Mouse (Mus musculus) adrenal gland, postnatal 4 days (tissue): ENCODE results near the gene Gm10024. TPM values are rescaled to one million over a fixed set of nuclear protein-coding genes. Genes with fewer than 3 reads are reported as not detected.
"Not testable (repeated sequence)": the region's sequence is repeated elsewhere in the genome, so short reads cannot be mapped to it uniquely, and the experiment has no call there.

Experiments
- DNase-seq, 2 experiments: peaks; one replicate each; pipeline ENCODE4 v3.0.0; 2021 to 2022; ENCODE audit warnings: low spot score in 2 of 2, mixed read lengths in 2 of 2
- total RNA-seq, 2 experiments: library from RNA; stranded (reverse); gene quantifications; 2 replicates each; pipeline ENCODE4 v1.2.3; 2021

Gene Gm10024
- total RNA-seq, 2 experiments from 2014 or later = not detected

- no peak for DNase-seq
Observed at GRCm38 (mm10) chr10:77729241-77729640, 18.0 kb downstream of the Gm10024 start.

GRCm38 (mm10) chr10:77735928-77736327, 24.7 kb downstream of the Gm10024 start:
- DNase-seq = no peak

- no peak for DNase-seq
Observed at GRCm38 (mm10) chr10:77738929-77739328, 27.7 kb downstream of the Gm10024 start.

- not testable (repeated sequence) for DNase-seq
Observed at GRCm38 (mm10) chr10:77741924-77742688, 30.8 kb downstream of the Gm10024 start, which contains the start of gene Gm18596. Gm18596 (minus strand) TSS chr10:77742638.

GRCm38 (mm10) chr10:77750686-77751085, 39.4 kb downstream of the Gm10024 start:
- DNase-seq = not testable (repeated sequence)

- DNase-seq = not testable (repeated sequence)
Observed at GRCm38 (mm10) chr10:77751254-77751653, 40.0 kb downstream of the Gm10024 start, which contains the start of gene Gm9736. Gm9736 (minus strand) TSS chr10:77751354.

GRCm38 (mm10) chr10:77752312-77752711, 41.1 kb downstream of the Gm10024 start:
- DNase-seq = not testable (repeated sequence)

GRCm38 (mm10) chr10:77753448-77753847, 42.2 kb downstream of the Gm10024 start:
- no peak for DNase-seq

GRCm38 (mm10) chr10:77759582-77759981, 48.3 kb downstream of the Gm10024 start, which contains the start of gene Gm3233:
Gm3233 (minus strand) TSS chr10:77759682.
- not testable (repeated sequence) for DNase-seq

Other genes starting within 250 kb of the Gm10024 start
- 10 to 100 TPM; 23.8 to 26.0 TPM for gene Fam207a, start 195.7 kb upstream of the Gm10024 start, total RNA-seq
- gene Itgb2, start 181.2 kb upstream of the Gm10024 start, total RNA-seq = 1 to 10 TPM; 5.3 to 8.5 TPM
- 100 to 1,000 TPM; 176 to 186 TPM for gene Pttg1ip, start 129.7 kb upstream of the Gm10024 start, total RNA-seq
- 100 to 1,000 TPM; 181 to 183 TPM for gene Sumo3, start 105.4 kb upstream of the Gm10024 start, total RNA-seq
- gene Gm49325, start 105.3 kb upstream of the Gm10024 start, total RNA-seq = 10 to 100 TPM; 18.1 to 27.7 TPM
- gene Ube2g2, start 89.2 kb upstream of the Gm10024 start, total RNA-seq = 10 to 100 TPM; 42.2 to 44.3 TPM
- gene Tspear, start 24.9 kb upstream of the Gm10024 start, total RNA-seq = 1 to 10 TPM in 1 of 2 experiments, under 1 TPM in 1; 0.45 to 1.0 TPM
- not detected for gene Gm19402, start 20.7 kb upstream of the Gm10024 start, total RNA-seq
- gene Gm9508, start 14.2 kb upstream of the Gm10024 start, total RNA-seq = not detected
- not detected for gene Gm10272, start 4.8 kb upstream of the Gm10024 start, total RNA-seq
- not detected for gene Gm10142, start 4.3 kb downstream of the Gm10024 start, total RNA-seq
- not detected for gene Krtap12-1, start 9.1 kb downstream of the Gm10024 start, total RNA-seq
- not detected for gene Gm10100, start 15.0 kb downstream of the Gm10024 start, total RNA-seq
- not detected for gene Gm18596, start 31.2 kb downstream of the Gm10024 start, total RNA-seq
- not detected for gene Gm9736, start 39.9 kb downstream of the Gm10024 start, total RNA-seq
- not detected for gene Gm3233, start 48.2 kb downstream of the Gm10024 start, total RNA-seq
- not detected for gene Gm3238, start 59.9 kb downstream of the Gm10024 start, total RNA-seq
- gene Gm7138, start 65.5 kb downstream of the Gm10024 start, total RNA-seq = not detected
- gene Gm3250, start 71.1 kb downstream of the Gm10024 start, total RNA-seq = not detected
- not detected for gene Gm7137, start 76.7 kb downstream of the Gm10024 start, total RNA-seq
- not detected for gene Gm9639, start 83.6 kb downstream of the Gm10024 start, total RNA-seq
- not detected for gene Gm19668, start 87.7 kb downstream of the Gm10024 start, total RNA-seq
- not detected for gene Gm9507, start 100.4 kb downstream of the Gm10024 start, total RNA-seq
- not detected for gene Gm2696, start 103.2 kb downstream of the Gm10024 start, total RNA-seq
- not detected for gene Krtap10-4, start 115.6 kb downstream of the Gm10024 start, total RNA-seq
- not detected for gene Krtap10-10, start 124.5 kb downstream of the Gm10024 start, total RNA-seq
- not detected for gene Gm36176, start 135.3 kb downstream of the Gm10024 start, total RNA-seq
- gene Gm10318, start 141.4 kb downstream of the Gm10024 start, total RNA-seq = not detected
- gene Gm3285, start 150.5 kb downstream of the Gm10024 start, total RNA-seq = not detected
- gene Lrrc3, start 191.1 kb downstream of the Gm10024 start, total RNA-seq = 10 to 100 TPM in 1 of 2 experiments, 1 to 10 TPM in 1; 9.8 to 14.6 TPM